Mouse (Mus musculus) embryonic stem cell, embryonic (primary cell): ENCODE data around the gene BC048403.

Source experiments
- CTCF ChIA-PET, 4 experiments: fragments of 300-600 bp in 2 of 4; fragments of 350-600 bp in 2 of 4; sonication (Branson Sonifier 250); formaldehyde crosslinking; loops; one replicate each; lab custom pipeline; 2022; ENCODE audit warnings: inconsistent platforms in 2 of 4; lab: Charles Lee
- POLR2A ChIA-PET, 4 experiments: fragments of 300-600 bp in 2 of 4; fragments of 350-600 bp in 2 of 4; sonication (Branson Sonifier 250); formaldehyde crosslinking; loops; one replicate each; lab custom pipeline; 2022; ENCODE audit warnings: antibody characterized with exemption in 4 of 4, inconsistent platforms in 1 of 4; lab: Charles Lee

BC048403 gene

GRCm38 (mm10) chr10:121775990-121776389 is 36.3 kb downstream of the BC048403 start:
- ChIA-PET CTCF (interaction anchor here in 1 of 4 experiments (1.4 kb wide), 1 partner anchor 276 kb away, joined by 3 read pairs; no protein-coding TSS in a partner anchor), POLR2A (no interaction called here)

- ChIA-PET POLR2A (interaction anchor here in 2 of 4 experiments (0.5 to 1.6 kb wide), 5 partner anchors 10 to 264 kb away, joined by 3 to 4 read pairs (median 4); no protein-coding TSS in a partner anchor), CTCF (interaction anchor here in 3 of 4 experiments (0.6 to 2.4 kb wide), 4 partner anchors 14 to 273 kb away, joined by 3 to 7 read pairs (median 4); no protein-coding TSS in a partner anchor)
These were observed 41.4 kb downstream of the BC048403 start for GRCm38 (mm10) chr10:121781159-121781558.

- POLR2A ChIA-PET, result no interaction called here
- CTCF ChIA-PET, result no interaction called here
These were observed 48.8 kb downstream of the BC048403 start for GRCm38 (mm10) chr10:121788536-121788935.

- POLR2A ChIA-PET, result no interaction called here
- CTCF ChIA-PET, result no interaction called here
These were observed 50.3 kb downstream of the BC048403 start for GRCm38 (mm10) chr10:121790078-121790477.

- CTCF ChIA-PET, result no interaction called here
- POLR2A ChIA-PET, result no interaction called here
These were observed 52.9 kb downstream of the BC048403 start for GRCm38 (mm10) chr10:121792661-121793060.

GRCm38 (mm10) chr10:121794486-121794885 is 54.7 kb downstream of the BC048403 start:
- CTCF ChIA-PET, result interaction anchor here in 2 of 4 experiments (0.6 to 0.7 kb wide), 2 partner anchors 13 to 260 kb away, joined by 3 to 4 read pairs; no protein-coding TSS in a partner anchor

GRCm38 (mm10) chr10:121796027-121796802 is 56.5 kb downstream of the BC048403 start:
- CTCF ChIA-PET, result interaction anchor here in 1 of 4 experiments (0.6 kb wide), 1 partner anchor 257 kb away, joined by 3 read pairs; no protein-coding TSS in a partner anchor
- POLR2A ChIA-PET, result no interaction called here

More at GRCm38 (mm10) chr10:121794486-121794885, 54.7 kb downstream of the BC048403 start:
- POLR2A ChIA-PET, result interaction anchor here in 2 of 4 experiments (0.6 to 0.7 kb wide), 2 partner anchors 11 to 238 kb away, joined by 4 to 6 read pairs; no protein-coding TSS in a partner anchor

- CTCF ChIA-PET, result no interaction called here
- POLR2A ChIA-PET, result no interaction called here
These were observed 60.3 kb downstream of the BC048403 start for GRCm38 (mm10) chr10:121800041-121800440.
